Mouse (Mus musculus) embryonic facial prominence, embryonic 14.5 days (tissue): ENCODE results near the gene Ppa2. TPM values are rescaled to one million over a fixed set of nuclear protein-coding genes. Genes with fewer than 3 reads are reported as not detected.

Experiments used
- ATAC-seq: fragments of 200-750 bp; cut with Nextera tagmentation; 2 replicates; pipeline ENCODE4 v1.8.0; 2017; ENCODE audit warnings: low read depth, moderate number of reproducible peaks, moderate TSS enrichment
- DNase-seq: peaks from one replicate; pipeline ENCODE4 v3.0.0-alpha.2; 2015; ENCODE audit warnings: low spot score
- H3K27ac ChIP-seq: fragments of 300-500 bp; sonication (generic); replicated peaks from 2 replicates; pipeline ENCODE4 v1.5.1; 2014; ENCODE audit warnings: low read depth, mild to moderate bottlenecking, low read length, moderate library complexity
- H3K27me3 ChIP-seq: fragments of 300-500 bp; sonication (generic); replicated peaks from 2 replicates; pipeline ENCODE4 v1.6.1; 2014; ENCODE audit warnings: low read length; ENCODE audit not compliant: control insufficient read depth, insufficient read depth
- H3K36me3 ChIP-seq: fragments of 300-500 bp; sonication (generic); 2 replicates; pipeline ENCODE4 v1.6.1; 2014; ENCODE audit warnings: low read length, mixed read lengths; ENCODE audit not compliant: control insufficient read depth, insufficient read depth
- H3K4me1 ChIP-seq: fragments of 300-500 bp; sonication (generic); 2 replicates; pipeline ENCODE4 v1.6.1; 2014; ENCODE audit warnings: antibody characterized with exemption, low read length; ENCODE audit not compliant: control insufficient read depth, insufficient read depth
- H3K4me2 ChIP-seq: fragments of 300-500 bp; sonication (generic); 2 replicates; pipeline ENCODE4 v1.6.1; 2014; ENCODE audit warnings: low read depth, mild to moderate bottlenecking, low read length, moderate library complexity, mixed read lengths
- H3K4me3 ChIP-seq: fragments of 300-500 bp; sonication (generic); 2 replicates; pipeline ENCODE4 v1.5.1; 2014; ENCODE audit warnings: low read depth, mild to moderate bottlenecking, low read length
- H3K9ac ChIP-seq: fragments of 300-500 bp; sonication (generic); 2 replicates; pipeline ENCODE4 v1.6.1; 2014; ENCODE audit warnings: low read depth, mild to moderate bottlenecking, low read length, moderate library complexity, mixed read lengths
- H3K9me3 ChIP-seq: fragments of 300-500 bp; sonication (generic); 2 replicates; pipeline ENCODE4 v1.6.1; 2016; ENCODE audit warnings: low read length; ENCODE audit not compliant: control insufficient read depth
- WGBS: fragments of 180-500 bp; shearing (Covaris S2); extraction: QIAGEN DNeasy Blood & Tissue Kit; methylation state at CpG from one replicate; pipeline ENCODE4 v1.1.7; 2014; 5-methylcytosine and 5-hydroxymethylcytosine counted together
- polyA plus RNA-seq: library from polyadenylated mRNA; unstranded; fragments of >200 nt; fragmentation: Nextera tagmentation; extraction: Ambion mirVana; gene quantifications from 2 replicates; pipeline ENCODE4 v1.2.1, GENCODE M21; 2014

Ppa2 gene
- polyA plus RNA-seq, 1 experiment from 2014 or later = 78.0 TPM

DNA sequence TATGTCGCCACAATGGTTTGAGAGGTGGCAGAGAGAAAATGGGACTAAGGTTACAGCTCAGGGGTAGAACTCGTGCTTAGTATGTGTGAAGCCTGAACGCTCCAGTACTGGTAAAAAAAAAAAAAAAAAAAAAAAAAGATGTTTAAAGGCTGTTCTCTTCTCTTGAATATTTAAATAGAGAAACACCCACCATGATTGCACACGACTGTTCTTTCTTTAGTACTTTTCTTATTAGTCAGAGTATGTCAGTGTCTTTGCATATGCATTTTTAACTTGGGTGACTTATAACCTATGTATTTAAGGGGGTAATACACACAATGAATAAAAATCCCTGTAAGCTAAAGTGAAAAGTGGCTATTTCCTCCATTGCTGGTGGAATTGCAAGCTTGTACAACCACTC is 104.8 kb downstream of the Ppa2 start:
- 91% methylated on average over 4 of the region's 4 CpGs for WGBS
- no peak overlapping the region for H3K9ac ChIP-seq
- no peaks in the 10 kb centered on the region for H3K4me1 ChIP-seq
- DNase-seq = no peak
- no peaks in the 10 kb centered on the region for H3K27me3 ChIP-seq
- no peak overlapping the region for H3K27ac ChIP-seq
- ATAC-seq = no peak
- no peak overlapping the region for H3K4me3 ChIP-seq
- H3K9me3 ChIP-seq = no peaks in the 10 kb centered on the region
- H3K4me2 ChIP-seq = no peak overlapping the region
- no peaks in the 10 kb centered on the region for H3K36me3 ChIP-seq

DNA sequence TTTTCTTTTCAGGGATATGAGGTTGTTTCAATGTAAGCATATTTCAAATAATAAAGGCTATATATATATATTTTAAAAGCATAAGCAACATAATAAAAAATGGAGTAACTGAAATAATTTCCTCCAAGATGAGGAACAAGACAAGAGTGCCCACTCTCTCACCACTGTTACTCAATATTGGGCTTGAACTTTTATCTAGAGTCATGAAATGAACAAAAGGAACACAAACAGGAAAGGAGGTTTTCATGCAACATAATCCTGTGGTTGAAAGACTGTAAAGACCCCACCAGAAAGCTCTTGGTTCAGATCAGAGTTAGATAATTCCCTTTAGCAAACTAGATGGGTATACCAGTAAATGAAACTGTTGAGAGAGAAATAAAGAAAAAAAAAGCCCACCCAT is 113.2 kb downstream of the Ppa2 start:
- ATAC-seq = no peak
- no peaks in the 10 kb centered on the region for H3K9me3 ChIP-seq
- H3K36me3 ChIP-seq = no peaks in the 10 kb centered on the region
- no peaks in the 10 kb centered on the region for H3K4me1 ChIP-seq
- no peaks in the 10 kb centered on the region for H3K27me3 ChIP-seq
- H3K4me2 ChIP-seq = no peak overlapping the region
- DNase-seq = no peak
- no peak overlapping the region for H3K27ac ChIP-seq
- no peak overlapping the region for H3K9ac ChIP-seq
- H3K4me3 ChIP-seq = no peak overlapping the region

Other genes starting within 250 kb of the Ppa2 start
- gene Ints12, start 218.3 kb upstream of the Ppa2 start, polyA plus RNA-seq = 19.5 and 21.9 TPM in 2 replicates
- gene Gstcd, start 218.1 kb upstream of the Ppa2 start, polyA plus RNA-seq = 6.5 and 7.2 TPM in 2 replicates
- 1.2 and 1.5 TPM in 2 replicates for gene Arhgef38, start 75.2 kb upstream of the Ppa2 start, polyA plus RNA-seq
- 15.4 and 16.3 TPM in 2 replicates for gene Tet2, start 235.0 kb downstream of the Ppa2 start, polyA plus RNA-seq